Mouse (Mus musculus): ENCODE results near the gene Gm11084. TPM values are rescaled to one million over a fixed set of nuclear protein-coding genes. Genes with fewer than 3 reads are reported as not detected.

Gm11084 gene
- polyA plus RNA-seq, 1 experiment = not detected

DNA sequence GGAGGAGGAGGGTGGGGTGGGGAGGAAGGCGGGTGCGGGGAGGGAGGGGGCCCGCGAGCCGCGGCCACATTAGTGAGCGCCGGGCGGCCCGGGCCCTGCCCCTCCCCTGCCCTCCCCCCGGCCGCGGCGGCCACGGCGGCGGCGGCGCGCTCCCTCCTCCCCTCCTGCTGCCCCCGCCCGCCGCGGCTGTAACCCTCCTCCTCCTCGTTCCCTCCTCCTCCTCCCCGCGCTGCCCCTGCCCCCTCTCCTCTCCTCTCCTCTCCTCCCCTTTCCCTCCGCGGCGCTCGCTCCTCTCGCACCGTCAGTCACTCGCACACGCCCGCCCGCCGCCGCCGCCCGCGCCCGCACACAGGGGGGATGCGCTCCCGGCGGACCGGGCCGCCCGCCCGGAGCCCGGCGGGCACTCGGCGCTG is 6.9 kb downstream of the Gm11084 start:
- H3K4me1 ChIP-seq (ENCODE audit: control insufficient read depth, insufficient read depth, low read length) = peaks cover 1% of the 10 kb centered on the region; the same call in 1 of the 2 replicates
- peak overlapping the region; percentile 100 for H3K27ac ChIP-seq (ENCODE audit: insufficient read depth, low read length)
- no peaks in the 10 kb centered on the region for H3K27me3 ChIP-seq (ENCODE audit: control insufficient read depth, insufficient read depth, low read length)
- peak overlapping the region; percentile 87 for H3K4me3 ChIP-seq (replicated peaks; ENCODE audit: insufficient read depth, low read depth, low read length)
- WGBS = under 1% methylated on average over 14 of the region's 54 CpGs
- DNase-seq = peak; percentile 78 to 84
- TF ChIP-seq POLR2A (IDR thresholded peaks at IDR 0.05; ENCODE audit: borderline replicate concordance, insufficient read depth, low read length) (peak; percentile 9; the same call in 1 of the 2 replicates), CTCF (IDR thresholded peaks at IDR 0.05; ENCODE audit: borderline replicate concordance, insufficient read depth, low read depth, low read length) (no peak)

DNA sequence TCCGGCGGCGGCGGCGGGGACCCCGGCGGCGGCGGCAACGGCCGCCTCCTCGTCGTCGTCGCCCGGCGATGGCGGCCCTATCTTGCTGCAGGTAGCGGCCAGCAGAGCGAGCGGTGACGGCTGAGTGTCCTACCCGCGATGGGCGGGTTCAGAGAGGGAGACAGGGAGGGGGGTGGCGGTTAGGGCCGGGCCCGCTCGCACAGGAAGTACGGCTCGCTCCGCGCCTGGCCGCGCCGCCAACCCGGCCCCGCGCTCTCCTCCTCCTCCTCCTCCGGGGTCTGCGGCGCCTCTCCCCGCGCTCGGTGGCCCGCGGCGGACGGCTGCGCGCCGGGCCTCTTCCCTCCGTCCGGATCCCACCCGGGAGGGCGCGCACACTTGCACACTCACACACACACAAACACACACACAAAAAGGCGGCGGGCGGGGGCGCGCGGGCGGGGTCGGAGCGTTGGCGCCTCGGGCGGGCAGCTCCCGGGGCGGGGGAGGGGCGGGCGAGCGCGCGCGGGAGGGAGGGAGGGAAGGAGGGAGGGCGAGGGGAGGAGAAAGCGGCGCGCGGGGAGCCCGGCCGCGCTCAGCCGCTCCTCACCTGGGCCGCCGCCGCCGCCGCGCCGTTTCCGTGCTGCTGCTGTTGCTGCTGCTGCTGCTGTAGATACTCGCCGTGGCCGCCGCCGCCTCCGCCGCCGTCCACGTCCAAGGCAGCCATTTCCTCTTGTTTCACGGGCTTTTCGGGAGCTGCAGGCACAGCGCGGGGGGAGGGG is 7.4 kb downstream of the Gm11084 start:
- Histone ChIP-seq H3K4me3 (replicated peaks; ENCODE audit: insufficient read depth, low read depth, low read length) (peak overlapping the region; percentile 87), H3K27me3 (ENCODE audit: control insufficient read depth, insufficient read depth, low read length) (no peaks in the 10 kb centered on the region), H3K4me1 (ENCODE audit: control insufficient read depth, insufficient read depth, low read length) (peaks cover 2% of the 10 kb centered on the region; the same call in 1 of the 2 replicates), H3K27ac (ENCODE audit: insufficient read depth, low read length) (peak overlapping the region; percentile 100)
- TF ChIP-seq POLR2A (IDR thresholded peaks at IDR 0.05; ENCODE audit: borderline replicate concordance, insufficient read depth, low read length) = peak; percentile 51; the same call in 1 of the 2 replicates
- TF ChIP-seq CTCF (IDR thresholded peaks at IDR 0.05; ENCODE audit: borderline replicate concordance, insufficient read depth, low read depth, low read length) = no peak
- 1% methylated on average over 85 of the region's 107 CpGs for WGBS
- peak; percentile 91 to 92 for DNase-seq

DNA sequence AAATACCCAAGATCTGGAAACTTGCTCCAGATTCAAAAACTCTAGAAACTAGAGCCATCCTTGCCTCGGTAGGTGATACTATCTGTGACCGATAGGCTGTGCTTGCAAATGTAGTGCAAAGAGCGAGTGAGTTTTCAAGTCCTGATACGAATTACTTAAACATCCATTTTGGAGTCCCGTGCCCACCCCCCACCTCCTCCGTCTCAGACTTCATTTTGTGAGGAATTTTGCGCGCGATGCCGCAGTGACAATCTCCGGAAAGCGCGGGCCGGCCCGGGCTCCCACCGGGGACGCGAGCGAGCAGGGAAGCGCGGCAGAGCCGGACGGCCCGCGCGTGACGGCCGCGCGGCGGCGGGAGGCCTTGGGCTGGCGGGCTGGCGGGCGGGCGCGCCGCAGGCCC is 8.0 kb downstream of the Gm11084 start:
- TF ChIP-seq CTCF (IDR thresholded peaks at IDR 0.05; ENCODE audit: borderline replicate concordance, insufficient read depth, low read depth, low read length) = no peak
- no peak for TF ChIP-seq POLR2A (IDR thresholded peaks at IDR 0.05; ENCODE audit: borderline replicate concordance, insufficient read depth, low read length)
- WGBS = under 1% methylated on average over 38 of the region's 38 CpGs

DNA sequence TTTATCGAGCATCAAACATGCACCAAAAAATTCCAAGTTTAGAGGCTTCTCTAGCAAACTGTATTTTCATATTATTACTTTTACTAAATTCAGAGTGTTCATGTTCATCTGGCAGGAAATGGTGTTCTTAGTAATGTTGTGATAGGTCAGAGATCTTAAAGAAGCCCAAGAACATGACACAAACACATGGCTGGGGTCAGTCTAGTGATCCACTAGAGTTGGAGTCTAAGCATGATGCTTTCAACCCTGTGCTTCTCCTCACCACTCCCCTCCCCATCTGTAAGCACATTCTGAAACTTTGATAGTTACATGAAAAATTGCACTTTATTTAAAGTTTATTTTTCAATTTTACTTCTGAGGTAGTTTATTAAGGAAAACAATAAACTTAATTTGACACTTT is 9.2 kb downstream of the Gm11084 start:
- WGBS = 44% methylated on average over 1 of the region's 1 CpGs
- Histone ChIP-seq H3K4me3 (replicated peaks; ENCODE audit: insufficient read depth, low read depth, low read length) (no peak overlapping the region), H3K27ac (ENCODE audit: insufficient read depth, low read length) (no peak overlapping the region), H3K27me3 (ENCODE audit: control insufficient read depth, insufficient read depth, low read length) (no peaks in the 10 kb centered on the region), H3K4me1 (ENCODE audit: control insufficient read depth, insufficient read depth, low read length) (peaks cover 2% of the 10 kb centered on the region; the same call in 1 of the 2 replicates)
- TF ChIP-seq POLR2A (IDR thresholded peaks at IDR 0.05; ENCODE audit: borderline replicate concordance, insufficient read depth, low read length) (no peak), CTCF (IDR thresholded peaks at IDR 0.05; ENCODE audit: borderline replicate concordance, insufficient read depth, low read depth, low read length) (no peak)
- no peak for DNase-seq

More for the DNA sequence above, 8.0 kb downstream of the Gm11084 start:
- no peaks in the 10 kb centered on the region for H3K27me3 ChIP-seq (ENCODE audit: control insufficient read depth, insufficient read depth, low read length)
- H3K27ac ChIP-seq (ENCODE audit: insufficient read depth, low read length) = peak overlapping the region; percentile 77; the same call in 1 of the 2 replicates
- peaks cover 2% of the 10 kb centered on the region; the same call in 1 of the 2 replicates for H3K4me1 ChIP-seq (ENCODE audit: control insufficient read depth, insufficient read depth, low read length)
- peak overlapping the region; percentile 87 for H3K4me3 ChIP-seq (replicated peaks; ENCODE audit: insufficient read depth, low read depth, low read length)
- no peak for DNase-seq

DNA sequence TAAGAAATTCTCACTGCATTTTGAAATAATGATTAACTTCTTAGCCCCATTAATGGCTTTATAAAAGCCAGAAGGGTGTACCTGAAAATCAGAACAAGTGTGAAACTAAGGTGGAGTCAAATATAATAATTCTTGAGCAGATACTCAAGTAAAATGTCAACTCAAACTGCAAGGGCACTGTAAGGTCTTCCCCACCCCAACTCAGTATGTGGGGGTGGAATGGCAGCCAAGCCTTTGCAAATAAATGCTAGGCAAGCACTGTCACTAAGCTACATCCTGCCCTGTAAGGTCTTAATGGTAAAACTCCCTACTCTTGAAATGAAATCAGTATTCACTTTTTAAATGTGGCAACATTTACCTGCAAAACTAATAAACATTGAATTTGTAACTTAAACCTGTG is 10.5 kb downstream of the Gm11084 start:
- Histone ChIP-seq H3K27me3 (ENCODE audit: control insufficient read depth, insufficient read depth, low read length) (no peaks in the 10 kb centered on the region), H3K4me3 (replicated peaks; ENCODE audit: insufficient read depth, low read depth, low read length) (no peak overlapping the region), H3K4me1 (ENCODE audit: control insufficient read depth, insufficient read depth, low read length) (peaks cover 2% of the 10 kb centered on the region; the same call in 1 of the 2 replicates), H3K27ac (ENCODE audit: insufficient read depth, low read length) (no peak overlapping the region)
- TF ChIP-seq CTCF (IDR thresholded peaks at IDR 0.05; ENCODE audit: borderline replicate concordance, insufficient read depth, low read depth, low read length) = no peak
- no peak for DNase-seq

DNA sequence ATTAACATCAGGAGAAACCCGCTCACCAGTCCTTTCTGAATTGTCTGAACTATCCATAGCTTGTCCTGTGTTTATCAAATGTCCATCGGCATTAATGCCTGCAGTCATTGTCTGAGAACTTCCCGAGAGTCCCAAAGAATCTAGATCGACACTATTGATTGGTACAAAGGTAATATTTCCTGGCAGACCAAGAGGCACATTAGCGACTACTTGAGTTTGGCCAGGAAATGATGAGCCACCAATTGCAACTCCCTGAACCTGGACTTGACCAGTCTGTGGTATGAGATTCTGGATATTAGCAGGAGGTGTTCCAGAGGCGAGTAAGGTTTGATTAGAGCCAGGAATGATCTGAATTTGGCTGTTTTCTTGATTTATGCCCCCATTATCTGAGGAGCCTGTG is 15.7 kb downstream of the Gm11084 start:
- H3K27me3 ChIP-seq (ENCODE audit: control insufficient read depth, insufficient read depth, low read length) = no peaks in the 10 kb centered on the region
- no peak overlapping the region for H3K4me3 ChIP-seq (replicated peaks; ENCODE audit: insufficient read depth, low read depth, low read length)
- TF ChIP-seq POLR2A (IDR thresholded peaks at IDR 0.05; ENCODE audit: borderline replicate concordance, insufficient read depth, low read length) (no peak), CTCF (IDR thresholded peaks at IDR 0.05; ENCODE audit: borderline replicate concordance, insufficient read depth, low read depth, low read length) (no peak)
- 83% methylated on average over 6 of the region's 6 CpGs for WGBS
- H3K27ac ChIP-seq (ENCODE audit: insufficient read depth, low read length) = no peak overlapping the region
- DNase-seq = no peak
- H3K4me1 ChIP-seq (ENCODE audit: control insufficient read depth, insufficient read depth, low read length) = peaks cover 2% of the 10 kb centered on the region; the same call in 1 of the 2 replicates

DNA sequence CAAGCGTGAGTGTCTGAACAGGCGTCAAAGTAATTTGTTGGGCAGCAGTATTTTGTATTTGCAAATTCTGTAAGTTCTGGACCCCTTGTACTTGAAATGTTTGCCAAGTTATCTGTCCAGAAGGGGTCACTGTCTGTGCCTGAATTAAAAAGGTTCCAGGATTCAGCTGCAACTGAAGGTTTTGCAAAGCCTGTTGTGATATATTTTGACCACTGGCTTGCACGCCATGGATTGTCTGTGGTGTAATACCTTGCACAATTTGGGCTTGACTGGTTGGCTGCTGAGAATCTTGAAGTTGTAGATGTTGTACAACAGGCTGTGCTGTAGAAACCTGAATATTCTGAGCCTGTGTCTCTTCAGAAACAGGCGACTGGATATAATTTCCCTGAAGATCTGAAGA is 16.2 kb downstream of the Gm11084 start:
- TF ChIP-seq POLR2A (IDR thresholded peaks at IDR 0.05; ENCODE audit: borderline replicate concordance, insufficient read depth, low read length) (no peak), CTCF (IDR thresholded peaks at IDR 0.05; ENCODE audit: borderline replicate concordance, insufficient read depth, low read depth, low read length) (no peak)
- Histone ChIP-seq H3K27me3 (ENCODE audit: control insufficient read depth, insufficient read depth, low read length) (no peaks in the 10 kb centered on the region), H3K27ac (ENCODE audit: insufficient read depth, low read length) (no peak overlapping the region), H3K4me1 (ENCODE audit: control insufficient read depth, insufficient read depth, low read length) (peaks cover 2% of the 10 kb centered on the region; the same call in 1 of the 2 replicates), H3K4me3 (replicated peaks; ENCODE audit: insufficient read depth, low read depth, low read length) (no peak overlapping the region)
- no peak for DNase-seq
- WGBS = 69% methylated on average over 4 of the region's 4 CpGs

DNA sequence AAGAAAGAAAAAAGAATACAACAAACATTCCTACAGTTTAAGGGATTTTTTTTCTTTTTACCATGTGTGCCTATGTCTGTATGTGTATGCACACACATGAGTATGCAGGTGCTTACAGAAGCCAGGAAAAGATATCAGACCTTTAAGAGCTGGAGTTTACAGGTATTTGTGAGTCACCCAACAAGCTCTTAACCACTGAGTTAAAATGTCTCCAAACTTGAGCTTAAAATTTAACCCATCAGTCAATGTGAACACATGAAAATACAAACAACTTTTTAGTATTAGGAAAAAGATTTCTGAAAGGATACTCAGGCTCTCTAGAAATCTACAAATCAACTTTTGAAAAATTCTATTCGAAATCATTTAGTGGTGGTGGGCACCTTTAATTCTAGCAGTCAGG is 18.0 kb downstream of the Gm11084 start:
- TF ChIP-seq POLR2A (IDR thresholded peaks at IDR 0.05; ENCODE audit: borderline replicate concordance, insufficient read depth, low read length) (no peak), CTCF (IDR thresholded peaks at IDR 0.05; ENCODE audit: borderline replicate concordance, insufficient read depth, low read depth, low read length) (no peak)

More for the DNA sequence above, 18.0 kb downstream of the Gm11084 start:
- 95% methylated on average over 1 of the region's 1 CpGs for WGBS
- H3K4me3 ChIP-seq (replicated peaks; ENCODE audit: insufficient read depth, low read depth, low read length) = no peak overlapping the region
- DNase-seq = no peak
- H3K4me1 ChIP-seq (ENCODE audit: control insufficient read depth, insufficient read depth, low read length) = no peaks in the 10 kb centered on the region; the same call in 1 of the 2 replicates
- no peak overlapping the region for H3K27ac ChIP-seq (ENCODE audit: insufficient read depth, low read length)
- H3K27me3 ChIP-seq (ENCODE audit: control insufficient read depth, insufficient read depth, low read length) = no peaks in the 10 kb centered on the region
